Comparison of ENCODE assay signal across 9 mouse cellular contexts in the genomic region with DNA sequence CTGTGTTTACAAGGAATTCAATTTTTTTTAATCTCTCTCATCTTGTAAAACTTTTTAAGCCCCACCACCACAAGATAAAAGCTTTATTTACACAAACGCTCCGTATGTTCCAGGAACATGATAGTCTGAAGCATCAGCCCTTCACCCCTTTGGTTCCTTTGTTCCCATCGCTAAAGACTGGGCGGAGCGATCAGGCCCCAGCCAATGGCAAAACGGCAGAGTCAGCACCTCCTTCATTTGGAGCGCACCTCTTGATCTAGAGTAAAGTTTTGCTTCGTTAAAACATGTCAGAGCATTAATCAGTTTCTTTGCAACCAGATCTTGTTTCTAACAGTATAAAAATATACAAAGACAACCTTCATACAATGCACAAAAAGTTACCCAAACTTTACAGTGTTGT. TPM values are rescaled to one million over a fixed set of nuclear protein-coding genes. Genes with fewer than 3 reads are reported as not detected.
DNase-seq lines count a peak whose midpoint lies in the region; ATAC-seq lines count a peak whose summit lies in the region.
"Had no signal": no experiment of that assay in that cellular context is flagged by ENCODE, and none has a peak within 500 bp of the region (broad histone marks: within the 10 kb centered on the region; RNA-seq: fewer than 3 reads in every experiment).

No protein-coding gene starts in this region.

- H3K27me3 ChIP-seq in heart, embryonic 10.5 days (ENCODE audit: insufficient read depth, poor library complexity, severe bottlenecking): no peaks in the 10 kb centered on the region
- no peaks in the 10 kb centered on the region for H3K27me3 ChIP-seq in heart, embryonic 15.5 days
- H3K27me3 ChIP-seq in limb, embryonic 15.5 days: no peaks in the 10 kb centered on the region
- H3K27me3 ChIP-seq in neural tube, embryonic 15.5 days (replicated peaks): no peaks in the 10 kb centered on the region

- H3K4me3 ChIP-seq in heart, embryonic 10.5 days: 0 out of 2 replicates have a peak overlapping the region, but pooled peaks have one; percentile 31
- H3K4me3 ChIP-seq in heart, embryonic 15.5 days: no peak overlapping the region
- H3K4me3 ChIP-seq in limb, embryonic 15.5 days: no peak overlapping the region
- H3K4me3 ChIP-seq in neural tube, embryonic 15.5 days (replicated peaks): no peak overlapping the region

- H3K4me2 ChIP-seq in heart, embryonic 15.5 days: peak overlapping the region; percentile 42
- peak overlapping the region; percentile 33 for H3K4me2 ChIP-seq in limb, embryonic 15.5 days
- H3K4me2 ChIP-seq in neural tube, embryonic 15.5 days: peak overlapping the region; percentile 37

- no peak for DNase-seq in heart, embryonic 10.5 days (ENCODE audit: low spot score)
- DNase-seq in heart, postnatal 25 days (ENCODE audit: low spot score): no peak
- peak; percentile 67 for DNase-seq in adrenal gland, postnatal 14 days
- no peak for DNase-seq in layer of hippocampus, postnatal 10 days (ENCODE audit: low spot score in 2 of 2)
- DNase-seq in right cerebral cortex, adult 2 months (ENCODE audit: low spot score in 2 of 2): no peak

- no peaks in the 10 kb centered on the region for H3K36me3 ChIP-seq in heart, embryonic 10.5 days
- H3K36me3 ChIP-seq in heart, embryonic 15.5 days: no peaks in the 10 kb centered on the region
- H3K36me3 ChIP-seq in limb, embryonic 15.5 days: no peaks in the 10 kb centered on the region
- H3K36me3 ChIP-seq in neural tube, embryonic 15.5 days: no peaks in the 10 kb centered on the region

- H3K27ac ChIP-seq in heart, embryonic 10.5 days: no peak overlapping the region
- H3K27ac ChIP-seq in heart, embryonic 15.5 days: no peak overlapping the region
- H3K27ac ChIP-seq in limb, embryonic 15.5 days: no peak overlapping the region
- H3K27ac ChIP-seq in neural tube, embryonic 15.5 days (replicated peaks): no peak overlapping the region

- no peak for ATAC-seq in heart, embryonic 15.5 days (replicated peaks; ENCODE audit: insufficient number of reproducible peaks, insufficient read depth, low FRiP score, low read depth)
- no peak for ATAC-seq in limb, embryonic 15.5 days (ENCODE audit: insufficient number of reproducible peaks, low FRiP score, low TSS enrichment, low read depth)
- ATAC-seq in neural tube, embryonic 15.5 days (ENCODE audit: low FRiP score): no peak

- H3K9ac ChIP-seq in heart, embryonic 15.5 days: no peak overlapping the region
- no peak overlapping the region for H3K9ac ChIP-seq in limb, embryonic 15.5 days
- H3K9ac ChIP-seq in neural tube, embryonic 15.5 days (replicated peaks): no peak overlapping the region

- intact Hi-C loops in heart, postnatal 25 days (cut with DNase I): no loop called here

- no peaks in the 10 kb centered on the region for H3K9me3 ChIP-seq in heart, embryonic 10.5 days
- no peaks in the 10 kb centered on the region for H3K9me3 ChIP-seq in heart, embryonic 15.5 days (replicated peaks)
- no peaks in the 10 kb centered on the region for H3K9me3 ChIP-seq in limb, embryonic 15.5 days
- no peaks in the 10 kb centered on the region for H3K9me3 ChIP-seq in neural tube, embryonic 15.5 days (replicated peaks)

- H3K4me1 ChIP-seq in heart, embryonic 10.5 days: no peaks in the 10 kb centered on the region
- H3K4me1 ChIP-seq in heart, embryonic 15.5 days (replicated peaks): 0 out of 2 replicates have a peak, but pooled peaks cover 2% of the 10 kb centered on the region
- no peaks in the 10 kb centered on the region for H3K4me1 ChIP-seq in limb, embryonic 15.5 days
- no peaks in the 10 kb centered on the region for H3K4me1 ChIP-seq in neural tube, embryonic 15.5 days

- 9% methylated on average over 8 of the region's 8 CpGs for WGBS in heart, embryonic 10.5 days
- WGBS in heart, embryonic 15.5 days: 11% methylated on average over 8 of the region's 8 CpGs
- 10% methylated on average over 8 of the region's 8 CpGs for WGBS in limb, embryonic 15.5 days
- 13% methylated on average over 8 of the region's 8 CpGs for WGBS in neural tube, embryonic 15.5 days

RNA-seq across cellular contexts. Expression of a gene that starts 13.2 kb away (rescaled TPM):
- not detected in 2 replicates for polyA plus RNA-seq in heart, embryonic 10.5 days (2016; fragmentation: Nextera tagmentation; extraction: Ambion mirVana)
- total RNA-seq in heart, postnatal 25 days (2021): not detected
- not detected in 2 replicates for total RNA-seq in adrenal gland, postnatal 14 days (2021)
- 0.92 and 1.1 TPM in 2 replicates for polyA plus RNA-seq in heart, embryonic 15.5 days (2015; fragmentation: Nextera tagmentation; extraction: Ambion mirVana)
- not detected in 2 replicates for polyA plus RNA-seq in limb, embryonic 15.5 days (2015; fragmentation: Nextera tagmentation; extraction: Ambion mirVana)
- 1.1 TPM in 1 of 2 replicates, not detected in the other for polyA plus RNA-seq in neural tube, embryonic 15.5 days (2015; fragmentation: Nextera tagmentation; extraction: Ambion mirVana)
- not detected for total RNA-seq in layer of hippocampus, postnatal 10 days (2021)
- total RNA-seq: layer of hippocampus, adult 18-20 months had no signal

RNA-seq across cellular contexts. Expression of a gene that starts 31.2 kb away (rescaled TPM):
- 99.0 and 106 TPM in 2 replicates for polyA plus RNA-seq in heart, embryonic 10.5 days (2016; fragmentation: Nextera tagmentation; extraction: Ambion mirVana)
- 100 to 1,000 TPM in 1 of 2 experiments, 10 to 100 TPM in 1; 91.5 to 105 TPM for total RNA-seq in heart, postnatal 25 days (2021)
- 133 and 149 TPM in 2 replicates for total RNA-seq in adrenal gland, postnatal 14 days (2021)
- 112 and 113 TPM in 2 replicates for polyA plus RNA-seq in heart, embryonic 15.5 days (2015; fragmentation: Nextera tagmentation; extraction: Ambion mirVana)
- 150 and 154 TPM in 2 replicates for polyA plus RNA-seq in limb, embryonic 15.5 days (2015; fragmentation: Nextera tagmentation; extraction: Ambion mirVana)
- 187 and 197 TPM in 2 replicates for polyA plus RNA-seq in neural tube, embryonic 15.5 days (2015; fragmentation: Nextera tagmentation; extraction: Ambion mirVana)
- total RNA-seq in layer of hippocampus, postnatal 10 days (2021): 100 to 1,000 TPM; 141 to 152 TPM

RNA-seq across cellular contexts. Expression of a gene that starts 31.2 kb away (rescaled TPM):
- 170 and 199 TPM in 2 replicates for polyA plus RNA-seq in heart, embryonic 10.5 days (2016; fragmentation: Nextera tagmentation; extraction: Ambion mirVana)
- total RNA-seq in heart, postnatal 25 days (2021): 10 to 100 TPM; 70.4 to 70.9 TPM
- total RNA-seq in adrenal gland, postnatal 14 days (2021): 107 and 112 TPM in 2 replicates
- 121 and 129 TPM in 2 replicates for polyA plus RNA-seq in heart, embryonic 15.5 days (2015; fragmentation: Nextera tagmentation; extraction: Ambion mirVana)
- 169 and 171 TPM in 2 replicates for polyA plus RNA-seq in limb, embryonic 15.5 days (2015; fragmentation: Nextera tagmentation; extraction: Ambion mirVana)
- 200 and 217 TPM in 2 replicates for polyA plus RNA-seq in neural tube, embryonic 15.5 days (2015; fragmentation: Nextera tagmentation; extraction: Ambion mirVana)
- 100 to 1,000 TPM; 140 to 150 TPM for total RNA-seq in layer of hippocampus, postnatal 10 days (2021)
